Mouse (Mus musculus): ENCODE measurements around the gene Zkscan6. TPM values are rescaled to one million over a fixed set of nuclear protein-coding genes. Genes with fewer than 3 reads are reported as not detected.

Gene Zkscan6
- polyA plus RNA-seq, 1 experiment from 2014 or later = 13.3 TPM

- Histone ChIP-seq H3K4me1 (replicated peaks; ENCODE audit: control insufficient read depth, insufficient read depth, low read length) (no peaks in the 10 kb centered on the region), H3K4me3 (ENCODE audit: low read depth, low read length) (no peak overlapping the region), H3K9me3 (ENCODE audit: control insufficient read depth, low read length) (no peaks in the 10 kb centered on the region), H3K9ac (ENCODE audit: low read length) (no peak overlapping the region), H3K36me3 (ENCODE audit: control insufficient read depth, insufficient read depth, low read length) (no peaks in the 10 kb centered on the region; the same call in 1 of the 2 replicates), H3K27me3 (ENCODE audit: control insufficient read depth, insufficient read depth, low read length) (no peaks in the 10 kb centered on the region), H3K4me2 (ENCODE audit: low read depth, low read length, severe bottlenecking) (no peak overlapping the region), H3K27ac (ENCODE audit: low read depth, low read length) (no peak overlapping the region)
- no peak for DNase-seq (ENCODE audit: low spot score)
- ATAC-seq (replicated peaks; ENCODE audit: low FRiP score) = no peak
- 86% methylated on average over 1 of the region's 1 CpGs for WGBS
These were observed 11.2 kb downstream of the Zkscan6 start for GRCm38 (mm10) chr11:65818193-65818592.

DNA sequence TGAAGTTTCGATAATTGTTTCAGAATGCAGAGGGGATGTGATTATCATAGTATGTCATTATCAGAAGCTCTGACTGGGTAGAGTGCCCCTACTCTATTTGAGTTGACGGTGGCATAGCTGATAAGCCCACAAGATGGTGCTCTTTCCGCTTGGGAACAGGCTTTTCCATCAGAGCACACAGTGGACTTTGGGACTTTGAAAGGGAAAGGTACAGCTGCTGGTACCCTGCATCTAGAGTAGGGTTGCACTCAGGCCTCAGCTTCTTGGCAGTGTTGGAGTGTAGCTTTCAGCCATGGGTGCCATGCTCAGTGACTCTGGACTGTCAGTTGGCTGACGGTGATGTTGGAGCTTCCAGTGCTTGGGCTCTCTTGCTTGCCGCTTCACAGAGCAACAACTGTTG lies 13.3 kb downstream of the Zkscan6 start:
- 73% methylated on average over 5 of the region's 5 CpGs for WGBS
- no peaks in the 10 kb centered on the region; the same call in 1 of the 2 replicates for H3K36me3 ChIP-seq (ENCODE audit: control insufficient read depth, insufficient read depth, low read length)
- DNase-seq (ENCODE audit: low spot score) (no peak), ATAC-seq (replicated peaks; ENCODE audit: low FRiP score) (0 out of 2 replicates have a peak, but pooled peaks have one; percentile 30)
- H3K4me2 ChIP-seq (ENCODE audit: low read depth, low read length, severe bottlenecking) = no peak overlapping the region
- H3K27ac ChIP-seq (ENCODE audit: low read depth, low read length) = no peak overlapping the region
- no peaks in the 10 kb centered on the region for H3K27me3 ChIP-seq (ENCODE audit: control insufficient read depth, insufficient read depth, low read length)
- no peaks in the 10 kb centered on the region for H3K9me3 ChIP-seq (ENCODE audit: control insufficient read depth, low read length)
- H3K4me3 ChIP-seq (ENCODE audit: low read depth, low read length) = no peak overlapping the region
- no peaks in the 10 kb centered on the region for H3K4me1 ChIP-seq (replicated peaks; ENCODE audit: control insufficient read depth, insufficient read depth, low read length)
- H3K9ac ChIP-seq (ENCODE audit: low read length) = no peak overlapping the region

GRCm38 (mm10) chr11:65820877-65821276 lies 13.9 kb downstream of the Zkscan6 start:
- no peak overlapping the region for H3K9ac ChIP-seq (ENCODE audit: low read length)
- DNase-seq (ENCODE audit: low spot score) (peak; percentile 81), ATAC-seq (replicated peaks; ENCODE audit: low FRiP score) (peak; percentile 69; the same call in 1 of the 2 replicates)
- no peaks in the 10 kb centered on the region for H3K9me3 ChIP-seq (ENCODE audit: control insufficient read depth, low read length)
- no peak overlapping the region for H3K27ac ChIP-seq (ENCODE audit: low read depth, low read length)
- no peaks in the 10 kb centered on the region; the same call in 1 of the 2 replicates for H3K36me3 ChIP-seq (ENCODE audit: control insufficient read depth, insufficient read depth, low read length)
- H3K4me3 ChIP-seq (ENCODE audit: low read depth, low read length) = no peak overlapping the region
- no peaks in the 10 kb centered on the region for H3K27me3 ChIP-seq (ENCODE audit: control insufficient read depth, insufficient read depth, low read length)
- no peak overlapping the region for H3K4me2 ChIP-seq (ENCODE audit: low read depth, low read length, severe bottlenecking)
- H3K4me1 ChIP-seq (replicated peaks; ENCODE audit: control insufficient read depth, insufficient read depth, low read length) = no peaks in the 10 kb centered on the region
- WGBS = 13% methylated on average over 7 of the region's 7 CpGs

DNA sequence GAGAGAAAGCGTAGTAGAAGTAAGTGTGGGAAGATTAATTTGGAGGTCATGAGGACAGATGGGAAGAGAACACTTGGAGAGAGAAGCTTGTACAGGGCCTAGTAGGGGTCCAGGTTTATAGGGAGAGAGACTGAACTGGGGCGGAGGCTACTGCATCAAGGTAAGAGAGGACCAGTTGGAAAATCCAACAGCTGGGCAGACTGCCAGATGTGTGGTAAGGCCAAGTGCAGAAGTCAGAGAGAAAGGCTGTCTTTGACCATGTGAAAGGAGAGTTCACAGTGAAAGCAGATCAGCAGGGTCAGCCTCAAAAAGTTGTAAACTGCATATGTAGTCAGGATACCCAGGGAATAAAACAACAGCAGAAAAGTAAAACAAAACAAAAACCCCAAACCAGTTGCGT lies 17.6 kb downstream of the Zkscan6 start:
- H3K4me2 ChIP-seq (ENCODE audit: low read depth, low read length, severe bottlenecking) = no peak overlapping the region
- H3K27me3 ChIP-seq (ENCODE audit: control insufficient read depth, insufficient read depth, low read length) = no peaks in the 10 kb centered on the region
- H3K9me3 ChIP-seq (ENCODE audit: control insufficient read depth, low read length) = no peaks in the 10 kb centered on the region
- H3K27ac ChIP-seq (ENCODE audit: low read depth, low read length) = no peak overlapping the region
- ATAC-seq (replicated peaks; ENCODE audit: low FRiP score) (no peak), DNase-seq (ENCODE audit: low spot score) (no peak)
- H3K9ac ChIP-seq (ENCODE audit: low read length) = no peak overlapping the region
- H3K4me1 ChIP-seq (replicated peaks; ENCODE audit: control insufficient read depth, insufficient read depth, low read length) = no peaks in the 10 kb centered on the region
- H3K36me3 ChIP-seq (ENCODE audit: control insufficient read depth, insufficient read depth, low read length) = peaks cover 3% of the 10 kb centered on the region; the same call in 1 of the 2 replicates
- 86% methylated on average over 3 of the region's 3 CpGs for WGBS
- no peak overlapping the region for H3K4me3 ChIP-seq (ENCODE audit: low read depth, low read length)

DNA sequence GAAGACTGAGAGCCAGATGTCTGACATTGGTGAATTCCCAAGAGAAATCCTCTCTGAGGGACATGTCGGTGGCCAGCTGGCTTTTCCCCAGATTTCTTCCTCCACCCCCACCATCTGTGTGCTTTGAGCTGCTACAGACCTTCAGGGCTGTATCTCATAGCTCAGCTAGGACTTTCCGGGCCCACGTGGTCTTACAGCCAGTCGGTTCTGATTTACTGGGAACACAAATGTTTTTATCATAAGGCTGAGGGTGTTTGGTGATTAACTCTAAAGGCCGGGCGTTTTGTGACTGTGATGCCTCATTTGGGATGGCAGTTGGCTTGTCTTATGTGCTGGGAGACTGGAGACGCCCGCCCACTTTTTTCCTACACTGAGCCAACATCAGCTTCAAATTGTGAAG lies 32.0 kb downstream of the Zkscan6 start:
- ATAC-seq (replicated peaks; ENCODE audit: low FRiP score) = no peak

DNA sequence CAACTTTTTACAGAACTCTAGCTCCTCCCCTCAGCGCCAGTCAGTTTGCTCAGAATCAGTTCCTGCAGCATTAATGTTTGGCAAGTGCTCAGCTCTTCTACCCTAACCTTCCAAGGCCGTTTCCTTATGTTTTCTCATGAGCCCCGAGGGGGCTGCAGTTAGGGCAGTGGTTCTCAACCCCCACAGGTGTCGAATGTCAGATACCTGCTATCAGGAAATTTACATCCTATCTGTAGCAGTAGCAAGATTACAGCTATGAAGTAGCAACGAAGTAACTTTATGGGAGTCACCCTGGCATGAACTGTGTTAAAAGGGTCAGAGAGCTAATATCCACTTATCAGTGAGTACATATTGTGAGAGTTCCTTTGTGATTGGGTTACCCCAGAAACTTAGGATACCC lies 39.5 kb downstream of the Zkscan6 start:
- Histone ChIP-seq H3K9ac (ENCODE audit: low read length) (no peak overlapping the region), H3K4me1 (replicated peaks; ENCODE audit: control insufficient read depth, insufficient read depth, low read length) (no peaks in the 10 kb centered on the region), H3K36me3 (ENCODE audit: control insufficient read depth, insufficient read depth, low read length) (no peaks in the 10 kb centered on the region), H3K27me3 (ENCODE audit: control insufficient read depth, insufficient read depth, low read length) (no peaks in the 10 kb centered on the region), H3K27ac (ENCODE audit: low read depth, low read length) (no peak overlapping the region), H3K4me3 (ENCODE audit: low read depth, low read length) (no peak overlapping the region), H3K9me3 (ENCODE audit: control insufficient read depth, low read length) (no peaks in the 10 kb centered on the region), H3K4me2 (ENCODE audit: low read depth, low read length, severe bottlenecking) (no peak overlapping the region)
- ATAC-seq (replicated peaks; ENCODE audit: low FRiP score) (no peak), DNase-seq (ENCODE audit: low spot score) (no peak)
- 80% methylated on average over 5 of the region's 5 CpGs for WGBS

More for the DNA sequence above, 32.0 kb downstream of the Zkscan6 start:
- Histone ChIP-seq H3K9ac (ENCODE audit: low read length) (no peak overlapping the region), H3K36me3 (ENCODE audit: control insufficient read depth, insufficient read depth, low read length) (no peaks in the 10 kb centered on the region), H3K27me3 (ENCODE audit: control insufficient read depth, insufficient read depth, low read length) (no peaks in the 10 kb centered on the region), H3K9me3 (ENCODE audit: control insufficient read depth, low read length) (no peaks in the 10 kb centered on the region), H3K4me1 (replicated peaks; ENCODE audit: control insufficient read depth, insufficient read depth, low read length) (no peaks in the 10 kb centered on the region), H3K4me3 (ENCODE audit: low read depth, low read length) (no peak overlapping the region), H3K4me2 (ENCODE audit: low read depth, low read length, severe bottlenecking) (no peak overlapping the region), H3K27ac (ENCODE audit: low read depth, low read length) (no peak overlapping the region)
- DNase-seq (ENCODE audit: low spot score) = no peak
- 86% methylated on average over 8 of the region's 8 CpGs for WGBS

DNA sequence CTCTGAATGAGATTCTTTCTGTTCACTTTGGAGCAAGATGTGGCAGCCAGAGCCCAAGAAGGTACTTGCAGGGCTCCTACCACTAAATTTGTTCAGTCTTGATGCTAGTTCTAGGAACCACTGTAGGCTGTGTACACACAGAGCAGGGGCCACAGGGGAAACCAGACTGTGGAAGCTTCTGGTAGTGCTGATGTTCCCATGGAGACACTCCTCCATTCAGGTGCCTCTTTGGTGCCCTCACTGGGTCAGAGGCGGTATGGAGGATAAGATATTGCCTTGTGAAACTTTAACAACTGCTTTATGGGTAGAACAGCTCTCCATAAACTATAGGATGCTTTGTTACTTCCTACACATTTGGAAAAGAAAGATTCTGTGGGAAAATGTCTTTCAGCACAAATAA lies 45.1 kb downstream of the Zkscan6 start:
- Histone ChIP-seq H3K9me3 (ENCODE audit: control insufficient read depth, low read length) (no peaks in the 10 kb centered on the region), H3K4me2 (ENCODE audit: low read depth, low read length, severe bottlenecking) (no peak overlapping the region)
- no peak for DNase-seq (ENCODE audit: low spot score)

DNA sequence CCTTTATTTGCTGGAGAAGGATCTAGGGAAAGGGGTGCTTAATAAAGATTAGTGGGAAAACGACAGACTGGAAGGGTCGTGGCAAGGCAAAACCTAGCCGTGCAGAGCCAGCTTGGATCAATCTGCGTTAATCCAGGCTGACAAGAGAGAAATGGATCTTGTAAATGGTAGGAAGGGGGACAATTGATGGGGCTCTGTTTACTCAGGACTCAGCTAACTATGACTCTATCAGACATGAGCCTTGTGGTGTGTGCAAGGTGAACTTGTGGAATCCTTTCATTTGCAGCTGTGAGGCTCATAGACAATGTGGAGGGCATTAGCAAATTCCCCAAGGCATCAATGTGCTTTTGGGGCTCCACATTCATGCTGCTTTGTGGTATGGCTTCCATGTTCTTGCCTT lies 54.5 kb downstream of the Zkscan6 start:
- no peak for DNase-seq (ENCODE audit: low spot score)
- Histone ChIP-seq H3K36me3 (ENCODE audit: control insufficient read depth, insufficient read depth, low read length) (no peaks in the 10 kb centered on the region), H3K9ac (ENCODE audit: low read length) (no peak overlapping the region), H3K27me3 (ENCODE audit: control insufficient read depth, insufficient read depth, low read length) (no peaks in the 10 kb centered on the region; the same call in 1 of the 2 replicates), H3K9me3 (ENCODE audit: control insufficient read depth, low read length) (no peaks in the 10 kb centered on the region), H3K4me3 (ENCODE audit: low read depth, low read length) (no peak overlapping the region), H3K4me2 (ENCODE audit: low read depth, low read length, severe bottlenecking) (no peak overlapping the region), H3K4me1 (replicated peaks; ENCODE audit: control insufficient read depth, insufficient read depth, low read length) (no peaks in the 10 kb centered on the region), H3K27ac (ENCODE audit: low read depth, low read length) (no peak overlapping the region)
- 37% methylated on average over 4 of the region's 4 CpGs for WGBS
- no peak for ATAC-seq (replicated peaks; ENCODE audit: low FRiP score)

More for the DNA sequence above, 45.1 kb downstream of the Zkscan6 start:
- H3K36me3 ChIP-seq (ENCODE audit: control insufficient read depth, insufficient read depth, low read length) = no peaks in the 10 kb centered on the region
- H3K27me3 ChIP-seq (ENCODE audit: control insufficient read depth, insufficient read depth, low read length) = no peaks in the 10 kb centered on the region
- ATAC-seq (replicated peaks; ENCODE audit: low FRiP score) = no peak
- no peaks in the 10 kb centered on the region for H3K4me1 ChIP-seq (replicated peaks; ENCODE audit: control insufficient read depth, insufficient read depth, low read length)
- no peak overlapping the region for H3K9ac ChIP-seq (ENCODE audit: low read length)
- H3K27ac ChIP-seq (ENCODE audit: low read depth, low read length) = no peak overlapping the region
- WGBS = 23% methylated on average over 1 of the region's 1 CpGs
- H3K4me3 ChIP-seq (ENCODE audit: low read depth, low read length) = no peak overlapping the region

DNA sequence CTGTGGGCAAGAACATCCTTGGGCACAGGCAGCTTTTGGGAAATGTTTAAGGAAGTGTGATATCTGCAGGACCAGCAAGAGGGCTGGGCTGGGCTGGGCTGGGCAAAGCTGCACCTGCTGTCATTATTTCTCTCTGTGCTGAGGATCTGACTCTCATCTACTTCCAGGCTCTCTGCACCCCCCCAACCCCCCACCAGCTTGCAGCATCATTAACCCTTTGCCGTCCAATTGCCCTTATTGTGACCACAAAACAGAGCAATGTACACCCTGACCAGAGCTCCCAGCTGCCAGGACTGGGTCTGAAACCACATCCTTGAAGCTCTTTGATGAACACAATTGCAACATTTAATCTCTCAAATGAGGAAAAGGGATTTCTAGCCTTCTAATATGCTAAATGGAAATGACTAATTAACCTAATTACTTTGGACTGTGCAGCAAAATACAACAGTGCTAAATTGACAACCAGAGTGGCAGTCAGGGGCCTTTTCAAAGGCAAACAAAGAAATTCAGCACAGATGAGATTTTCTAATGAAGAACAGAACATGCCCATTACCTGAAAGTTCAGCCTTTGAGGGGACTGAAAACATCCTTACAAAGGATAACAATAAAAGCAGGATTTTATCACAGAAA lies 70.3 kb downstream of the Zkscan6 start:
- Histone ChIP-seq H3K4me3 (ENCODE audit: low read depth, low read length) (no peak overlapping the region), H3K9ac (ENCODE audit: low read length) (no peak overlapping the region), H3K4me2 (ENCODE audit: low read depth, low read length, severe bottlenecking) (no peak overlapping the region), H3K27me3 (ENCODE audit: control insufficient read depth, insufficient read depth, low read length) (0 out of 2 replicates have a peak, but pooled peaks cover 2% of the 10 kb centered on the region), H3K36me3 (ENCODE audit: control insufficient read depth, insufficient read depth, low read length) (no peaks in the 10 kb centered on the region), H3K27ac (ENCODE audit: low read depth, low read length) (no peak overlapping the region), H3K4me1 (replicated peaks; ENCODE audit: control insufficient read depth, insufficient read depth, low read length) (no peaks in the 10 kb centered on the region; the same call in 1 of the 2 replicates), H3K9me3 (ENCODE audit: control insufficient read depth, low read length) (no peaks in the 10 kb centered on the region)
- 14% methylated on average over 1 of the region's 1 CpGs for WGBS
- ATAC-seq (replicated peaks; ENCODE audit: low FRiP score) = peak; percentile 64; the same call in 1 of the 2 replicates
- peak; percentile 69 for DNase-seq (ENCODE audit: low spot score)

Measured in forebrain, embryonic 11.5 days (tissue).